In genomic region chrX:20658026-20658652, GRCm38 (mm10) we compare ENCODE assay signal across 8 mouse cellular contexts. TPM values are rescaled to one million over a fixed set of nuclear protein-coding genes. Genes with fewer than 3 reads are reported as not detected.
DNase-seq lines count a peak whose midpoint lies in the region; ATAC-seq and TF ChIP-seq lines count a peak whose summit lies in the region.

Gene Uba1 (plus strand): TSS chrX:20658326.

- peak; percentile 81 for ATAC-seq in forebrain, embryonic 15.5 days (replicated peaks)
- peak; percentile 78 for ATAC-seq in neutrophil, adult 5-6 weeks (ENCODE audit: extremely low read depth, insufficient number of reproducible peaks, low FRiP score, poor library complexity, severe bottlenecking)

- H3K9ac ChIP-seq in ES-E14 (ENCODE audit: insufficient read depth, low read depth, low read length, poor library complexity, severe bottlenecking), result peak within 1 kb of the TSS; percentile 84
- H3K9ac ChIP-seq in forebrain, embryonic 15.5 days (replicated peaks), result peak within 1 kb of the TSS; percentile 43

- TF ChIP-seq CTCF in lung, adult 2 months (IDR thresholded peaks at IDR 0.05; ENCODE audit: insufficient read depth, low read length), result no peak

- H3K4me2 ChIP-seq in forebrain, embryonic 15.5 days (replicated peaks), result peak within 1 kb of the TSS; percentile 78

- WGBS in forebrain, embryonic 15.5 days, result 27% methylated on average over 27 of the region's 27 CpGs
- WGBS in lung, adult 2 months, result 28% methylated on average over 27 of the region's 27 CpGs

- no peaks in the 10 kb centered on the region for H3K27me3 ChIP-seq in forebrain, embryonic 15.5 days

- DNase-seq in ES-E14 (ENCODE audit: low read depth, low spot score), result peak; percentile 69
- peak; percentile 65 for DNase-seq in cerebellum, adult 11 months
- peak; percentile 49 for DNase-seq in heart, postnatal 25 days (ENCODE audit: low spot score)
- peak; percentile 77 to 88 for DNase-seq in layer of hippocampus, adult 18-20 months (ENCODE audit: low spot score in 2 of 2)
- peak; percentile 54 for DNase-seq in lung, adult 2 months
- peak; percentile 69 to 84 for DNase-seq in thymus, adult 18-20 months

- intact Hi-C loops in heart, postnatal 25 days (cut with DNase I), result no loop called here

- in situ Hi-C loops in ES-E14 (cut with MboI; ENCODE audit: low sequenced_read_pairs in 2 of 2, unreplicated experiment in 2 of 2), result no loop called here

- TF ChIP-seq POLR2A in lung, adult 2 months (IDR thresholded peaks at IDR 0.05; ENCODE audit: borderline replicate concordance, extremely low read depth, low read depth, low read length), result peak; percentile 29; the same call in 1 of the 2 replicates

- no peaks in the 10 kb centered on the region for H3K9me3 ChIP-seq in ES-E14 (ENCODE audit: control insufficient read depth, insufficient read depth, low read depth, low read length)
- H3K9me3 ChIP-seq in forebrain, embryonic 15.5 days, result no peaks in the 10 kb centered on the region

- peak within 1 kb of the TSS; percentile 78 to 80 for H3K4me3 ChIP-seq in ES-E14 (ENCODE audit: insufficient read depth in 1 of 2, low read depth in 1 of 2, low read length in 2 of 2, poor library complexity in 1 of 2, severe bottlenecking in 1 of 2)
- peak within 1 kb of the TSS; percentile 52 for H3K4me3 ChIP-seq in forebrain, embryonic 15.5 days
- H3K4me3 ChIP-seq in lung, adult 2 months (replicated peaks; ENCODE audit: extremely low read depth, low read depth, low read length), result peak within 1 kb of the TSS; percentile 42

- H3K27ac ChIP-seq in ES-E14 (ENCODE audit: insufficient read depth, low read depth, low read length, poor library complexity, severe bottlenecking), result peak within 1 kb of the TSS; percentile 28; the same call in 1 of the 2 replicates
- peak within 1 kb of the TSS; percentile 69 for H3K27ac ChIP-seq in forebrain, embryonic 15.5 days (replicated peaks)

- no peaks in the 10 kb centered on the region for H3K4me1 ChIP-seq in ES-E14 (ENCODE audit: control insufficient read depth in 2 of 2, insufficient read depth in 2 of 2, low read length in 2 of 2, poor library complexity in 1 of 2)
- H3K4me1 ChIP-seq in forebrain, embryonic 15.5 days, result peaks cover 10% of the 10 kb centered on the region; the same call in 1 of the 2 replicates
- H3K4me1 ChIP-seq in lung, adult 2 months (ENCODE audit: control insufficient read depth, insufficient read depth, low read length), result no peaks in the 10 kb centered on the region

- H3K36me3 ChIP-seq in ES-E14 (ENCODE audit: control insufficient read depth, insufficient read depth, low read length, poor library complexity, severe bottlenecking), result no peaks in the 10 kb centered on the region; the same call in 1 of the 2 replicates
- H3K36me3 ChIP-seq in forebrain, embryonic 15.5 days, result no peaks in the 10 kb centered on the region

TF ChIP-seq in ES-E14, 5 proteins besides CTCF, POLR2A, EP300 and RAD21:
- TF ChIP-seq CHD2 (IDR thresholded peaks at IDR 0.05; ENCODE audit: low read depth, low read length) (no peak), MAFK (IDR thresholded peaks at IDR 0.05; ENCODE audit: insufficient read depth, low read depth, low read length) (no peak), ZNF384 (IDR thresholded peaks at IDR 0.05; ENCODE audit: low read depth, low read length) (peak; percentile 74), ZC3H11A (IDR thresholded peaks at IDR 0.05; ENCODE audit: borderline replicate concordance, low read depth, low read length) (no peak), HCFC1 (IDR thresholded peaks at IDR 0.05; ENCODE audit: borderline replicate concordance, insufficient read depth, low read length) (peak; percentile 91)

RNA-seq across cellular contexts. Expression of gene Uba1, which starts in this region (rescaled TPM):
- total RNA-seq in ES-E14 (2012; rRNA removed), result 149 and 178 TPM in 2 replicates
- polyA plus RNA-seq in forebrain, embryonic 15.5 days (2015; fragmentation: Nextera tagmentation; extraction: Ambion mirVana), result 407 and 417 TPM in 2 replicates
- total RNA-seq in heart, postnatal 25 days (2021), result 100 to 1,000 TPM; 205 to 246 TPM
- 100 to 1,000 TPM; 362 to 380 TPM for total RNA-seq in layer of hippocampus, adult 18-20 months (2021)
- polyA plus RNA-seq in lung, adult 2 months (2012; rRNA removed), result 199 and 241 TPM in 2 replicates
- total RNA-seq in neutrophil, adult 5-6 weeks (2017), result 152 and 177 TPM in 2 replicates

Comparison
In these comparisons a context has a peak if more than half of its experiments do, and no peak if none do; other contexts are left out.
1. Peak in every context shown above with its lines: DNase-seq, ATAC-seq, H3K4me3 ChIP-seq and H3K27ac ChIP-seq.